Mouse (Mus musculus) olfactory bulb, adult 2 months (tissue): ENCODE results near the gene Mrs2. TPM values are rescaled to one million over a fixed set of nuclear protein-coding genes. Genes with fewer than 3 reads are reported as not detected.

ENCODE experiments used
- H3K27ac ChIP-seq: fragments of 200-500 bp; 2 replicates; pipeline ENCODE4 v1.5.1; 2012; ENCODE audit warnings: low read depth, low read length; ENCODE audit not compliant: insufficient read depth
- H3K4me1 ChIP-seq: fragments of 200-500 bp; 2 replicates; pipeline ENCODE4 v1.6.1; 2012; ENCODE audit warnings: low read length; ENCODE audit not compliant: control insufficient read depth, insufficient read depth
- H3K4me3 ChIP-seq: fragments of 200-500 bp; 2 replicates; pipeline ENCODE4 v1.5.1; 2012; ENCODE audit warnings: mild to moderate bottlenecking, low read depth, low read length, moderate library complexity; ENCODE audit not compliant: insufficient read depth
- CTCF ChIP-seq: fragments of 200-500 bp; IDR thresholded peaks from 2 replicates; pipeline ENCODE4 v1.5.1; 2012; ENCODE audit warnings: low read depth, mild to moderate bottlenecking, low read length, moderate library complexity; ENCODE audit not compliant: insufficient read depth
- POLR2A ChIP-seq: fragments of 200-500 bp; IDR thresholded peaks from 2 replicates; pipeline ENCODE4 v1.6.1; 2012; ENCODE audit warnings: mild to moderate bottlenecking, low read depth, low read length, moderate library complexity; ENCODE audit not compliant: insufficient read depth
- WGBS: fragments of 180-500 bp; shearing (Covaris S2); methylation state at CpG from one replicate; pipeline ENCODE4 v1.1.7; 2018; 5-methylcytosine and 5-hydroxymethylcytosine counted together
- polyA plus RNA-seq: library from polyadenylated mRNA; stranded (reverse); fragments of >200 nt; gene quantifications from 2 replicates; pipeline ENCODE4 v1.2.4, GENCODE M21; 2012; ENCODE audit warnings: low replicate concordance; ENCODE audit not compliant: missing spikeins, insufficient read depth, insufficient read length

Gene Mrs2
- polyA plus RNA-seq, 1 experiment, result not detected

- TF ChIP-seq POLR2A (no peak), CTCF (no peak)
- peak within 1 kb of the TSS; percentile 12; the same call in 1 of the 2 replicates for H3K4me3 ChIP-seq
- peaks cover 6% of the 10 kb centered on the region for H3K4me1 ChIP-seq
- peak within 1 kb of the TSS; percentile 50; the same call in 1 of the 2 replicates for H3K27ac ChIP-seq
- WGBS, result 43% methylated on average over 17 of the region's 17 CpGs
Measured at GRCm38 (mm10) chr13:24942512-24943282, 77.5 kb downstream of the Mrs2 start, which contains the start of gene Gpld1. Gene Gpld1 (plus strand): TSS chr13:24943152.

- Histone ChIP-seq H3K4me3 (no peak overlapping the region), H3K27ac (no peak overlapping the region), H3K4me1 (peaks cover 11% of the 10 kb centered on the region)
- 90% methylated on average over 9 of the region's 9 CpGs for WGBS
- TF ChIP-seq CTCF (no peak), POLR2A (no peak)
Measured at GRCm38 (mm10) chr13:24939472-24939871, 80.7 kb downstream of the Mrs2 start.

GRCm38 (mm10) chr13:24938683-24939082 is 81.5 kb downstream of the Mrs2 start:
- TF ChIP-seq POLR2A (no peak), CTCF (peak; percentile 83)
- Histone ChIP-seq H3K4me1 (peaks cover 11% of the 10 kb centered on the region), H3K27ac (peak overlapping the region; percentile 57), H3K4me3 (no peak overlapping the region)
- WGBS, result 34% methylated on average over 9 of the region's 9 CpGs

- TF ChIP-seq POLR2A, result no peak
- TF ChIP-seq CTCF, result no peak
- peak overlapping the region; percentile 95 for H3K4me3 ChIP-seq
- WGBS, result 9% methylated on average over 12 of the region's 12 CpGs
- H3K27ac ChIP-seq, result peak overlapping the region; percentile 36
- H3K4me1 ChIP-seq, result peaks cover 16% of the 10 kb centered on the region
Measured at GRCm38 (mm10) chr13:24937839-24938166, 82.4 kb downstream of the Mrs2 start.

Other genes starting within 250 kb of the Mrs2 start
- gene BC005537, start 218.7 kb downstream of the Mrs2 start, polyA plus RNA-seq, result 104 and 156 TPM in 2 replicates
- not detected in 2 replicates for gene Acot13, start 188.8 kb downstream of the Mrs2 start, polyA plus RNA-seq
- not detected in 2 replicates for gene Tdp2, start 188.7 kb downstream of the Mrs2 start, polyA plus RNA-seq
- not detected in 2 replicates for gene D130043K22Rik, start 175.2 kb downstream of the Mrs2 start, polyA plus RNA-seq
- gene Aldh5a1, start 82.7 kb downstream of the Mrs2 start, polyA plus RNA-seq, result not detected in 2 replicates
- gene Gpld1, start 77.2 kb downstream of the Mrs2 start, polyA plus RNA-seq, result not detected in 2 replicates
- gene Dcdc2a, start 35.6 kb upstream of the Mrs2 start, polyA plus RNA-seq, result not detected in 2 replicates